Mouse (Mus musculus) CD4-positive, CD25-positive, alpha-beta regulatory T cell, adult 4 months (primary cell): ENCODE measurements at regions not wholly inside any gene's neighbourhood (a gene's known extent, or its start where the extent isn't known, plus 50 kb on each side); places are given as distances from the start of the nearest gene placed in this dataset.

ENCODE experiments used
- ATAC-seq: one replicate; pipeline ENCODE4 v1.8.0; 2017

GRCm38 (mm10) chr8:11981458-11981857 lies 141.2 kb downstream of the Tex29 start:
- ATAC-seq: no peak

- no peak for ATAC-seq
Measured at GRCm38 (mm10) chr8:11990024-11990423, 149.8 kb downstream of the Tex29 start.

- ATAC-seq: no peak
Measured at GRCm38 (mm10) chr8:11999736-12000458, 159.6 kb downstream of the Tex29 start.

- no peak for ATAC-seq
Measured at GRCm38 (mm10) chr8:12000459-12000789, 160.2 kb downstream of the Tex29 start.

- ATAC-seq: no peak
Measured at GRCm38 (mm10) chr8:12004241-12004640, 164.0 kb downstream of the Tex29 start.

GRCm38 (mm10) chr8:12012769-12013168 lies 172.5 kb downstream of the Tex29 start:
- no peak for ATAC-seq

GRCm38 (mm10) chr8:12017750-12018149 lies 177.5 kb downstream of the Tex29 start:
- no peak for ATAC-seq

GRCm38 (mm10) chr8:12019272-12019671 lies 179.0 kb downstream of the Tex29 start:
- no peak for ATAC-seq

GRCm38 (mm10) chr8:12023669-12024390 lies 183.6 kb downstream of the Tex29 start:
- ATAC-seq: no peak

- ATAC-seq: no peak
Measured at GRCm38 (mm10) chr8:12030363-12031116, 190.3 kb downstream of the Tex29 start.

GRCm38 (mm10) chr8:12031796-12032195 lies 191.5 kb downstream of the Tex29 start:
- ATAC-seq: no peak

GRCm38 (mm10) chr8:12032386-12032785 lies 192.1 kb downstream of the Tex29 start:
- ATAC-seq: no peak

- no peak for ATAC-seq
Measured at GRCm38 (mm10) chr8:12036349-12036748, 196.1 kb downstream of the Tex29 start.

GRCm38 (mm10) chr8:12040924-12041323 lies 200.7 kb downstream of the Tex29 start:
- no peak for ATAC-seq

GRCm38 (mm10) chr8:12041662-12042061 lies 201.4 kb downstream of the Tex29 start:
- no peak for ATAC-seq

GRCm38 (mm10) chr8:12050841-12051240 lies 210.6 kb downstream of the Tex29 start:
- ATAC-seq: no peak

- ATAC-seq: no peak
Measured at GRCm38 (mm10) chr8:12051357-12051756, 211.1 kb downstream of the Tex29 start.

GRCm38 (mm10) chr8:12055931-12056330 lies 215.7 kb downstream of the Tex29 start:
- ATAC-seq: no peak

GRCm38 (mm10) chr8:12061237-12061636 lies 217.4 kb upstream of the A230072I06Rik start:
- no peak for ATAC-seq

GRCm38 (mm10) chr8:12062710-12063109 lies 215.9 kb upstream of the A230072I06Rik start:
- ATAC-seq: no peak

- ATAC-seq: no peak
Measured at GRCm38 (mm10) chr8:12064664-12065063, 214.0 kb upstream of the A230072I06Rik start.

GRCm38 (mm10) chr8:12066454-12066853 lies 212.2 kb upstream of the A230072I06Rik start:
- no peak for ATAC-seq

- no peak for ATAC-seq
Measured at GRCm38 (mm10) chr8:12073311-12073999, 205.2 kb upstream of the A230072I06Rik start.
